Mouse (Mus musculus) megakaryocyte, embryonic 14.5 days (primary cell): ENCODE results near the gene Lcn12. TPM values are rescaled to one million over a fixed set of nuclear protein-coding genes. Genes with fewer than 3 reads are reported as not detected.
A peak's percentile ranks its signal among the peaks of the same experiment; 100 is the strongest.

Experiments used
- H3K27me3 ChIP-seq: replicated peaks from 2 replicates; pipeline ENCODE3; 2012; ENCODE audit warnings: inconsistent platforms
- H3K36me3 ChIP-seq: replicated peaks from 2 replicates; pipeline ENCODE3; 2012; ENCODE audit warnings: low read length, inconsistent platforms, mixed read lengths
- H3K4me1 ChIP-seq: 2 replicates; pipeline ENCODE4 v1.6.1; 2012; ENCODE audit warnings: inconsistent platforms
- H3K4me3 ChIP-seq: replicated peaks from 2 replicates; pipeline ENCODE3; 2012; ENCODE audit warnings: moderate library complexity, mild to moderate bottlenecking, inconsistent platforms
- H3K9me3 ChIP-seq: 2 replicates; pipeline ENCODE4 v1.6.1; 2012; ENCODE audit warnings: inconsistent platforms
- FLI1 ChIP-seq: IDR thresholded peaks from 2 replicates; pipeline ENCODE4 v1.6.1; 2012; ENCODE audit warnings: low read length, inconsistent platforms, mixed read lengths
- GATA1 ChIP-seq: IDR thresholded peaks from 3 replicates; pipeline ENCODE4 v1.6.1; 2012; ENCODE audit warnings: mixed read lengths, low read length, inconsistent platforms, borderline replicate concordance
- polyA plus RNA-seq: library from polyadenylated mRNA; stranded (reverse); fragments of >175 nt; gene quantifications from 2 replicates; pipeline ENCODE4 v1.2.3, GENCODE M21; 2012; ENCODE audit warnings: low replicate concordance; ENCODE audit not compliant: insufficient read depth

The Lcn12 gene
- polyA plus RNA-seq, 1 experiment, result not detected

DNA sequence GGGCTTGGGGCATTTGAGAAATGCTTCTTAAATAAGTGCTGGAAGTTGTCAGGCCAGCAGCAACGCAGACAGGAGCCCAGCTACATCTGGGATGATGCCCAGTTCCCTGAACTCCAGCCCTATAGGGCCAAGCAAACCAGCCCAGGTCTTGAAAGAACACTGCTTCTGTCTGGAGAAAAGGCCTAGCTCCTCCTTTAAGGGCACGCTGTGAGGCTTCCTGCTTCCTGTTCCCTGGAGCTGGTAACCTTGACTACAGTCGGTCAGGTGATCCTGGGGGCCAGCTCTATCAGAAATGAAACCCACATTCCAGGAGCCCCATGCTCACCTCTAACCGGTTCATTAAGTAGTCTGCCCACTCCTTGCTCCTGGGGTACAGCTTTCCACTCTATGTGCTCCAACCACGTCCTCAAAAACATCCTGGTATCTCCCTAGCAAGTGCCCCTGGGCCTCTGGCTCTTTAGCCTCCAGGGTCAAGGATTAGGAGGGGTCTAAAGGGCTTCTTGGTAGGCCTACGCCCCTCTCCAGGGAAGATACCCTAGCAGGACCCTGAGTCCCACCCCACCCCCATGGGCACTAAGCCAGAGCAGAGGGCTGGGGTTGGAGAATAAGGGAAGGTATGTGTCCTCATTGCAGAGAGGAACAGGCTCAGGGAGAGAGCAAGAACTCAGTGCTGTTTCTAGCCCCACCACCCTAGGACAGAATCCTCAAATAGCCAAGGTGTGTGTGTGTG, 4.3 kb upstream of the Lcn12 start:
- peaks cover 66% of the 10 kb centered on the region for H3K4me1 ChIP-seq
- no peak for TF ChIP-seq GATA1
- no peak for TF ChIP-seq FLI1
- H3K27me3 ChIP-seq, result peaks cover 16% of the 10 kb centered on the region
- H3K4me3 ChIP-seq, result peak overlapping the region; percentile 86
- H3K9me3 ChIP-seq, result no peaks in the 10 kb centered on the region
- H3K36me3 ChIP-seq, result peaks cover 12% of the 10 kb centered on the region

DNA sequence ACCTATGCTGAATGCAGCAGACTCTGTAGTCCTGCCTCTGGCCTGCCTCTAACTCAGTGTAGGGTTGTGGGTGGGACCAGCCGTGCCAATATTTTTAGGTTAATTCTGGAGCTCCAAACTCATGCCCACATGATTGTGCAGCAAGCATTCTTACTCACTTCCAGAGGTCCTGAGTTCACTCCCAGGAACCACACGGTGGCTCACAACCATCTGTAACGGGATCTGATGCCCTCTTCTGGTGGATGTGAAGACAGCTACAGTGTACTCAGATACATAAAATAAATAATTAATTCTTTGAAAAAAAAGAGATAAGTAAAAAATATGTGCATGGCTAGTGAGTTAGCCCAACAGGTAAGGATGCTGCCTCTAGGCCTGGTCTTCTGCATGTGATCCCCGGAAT, 2.8 kb upstream of the Lcn12 start:
- no peak for TF ChIP-seq GATA1
- TF ChIP-seq FLI1, result no peak
- peaks cover 30% of the 10 kb centered on the region for H3K27me3 ChIP-seq
- no peaks in the 10 kb centered on the region for H3K9me3 ChIP-seq
- peaks cover 54% of the 10 kb centered on the region for H3K4me1 ChIP-seq
- no peaks in the 10 kb centered on the region for H3K36me3 ChIP-seq
- no peak overlapping the region for H3K4me3 ChIP-seq

- no peaks in the 10 kb centered on the region for H3K9me3 ChIP-seq
- peaks cover 39% of the 10 kb centered on the region for H3K4me1 ChIP-seq
- H3K4me3 ChIP-seq, result no peak overlapping the region
- H3K36me3 ChIP-seq, result no peaks in the 10 kb centered on the region
- TF ChIP-seq FLI1 (no peak), GATA1 (no peak)
- H3K27me3 ChIP-seq, result peaks cover 54% of the 10 kb centered on the region
Measured at GRCm38 (mm10) chr2:25492988-25493387, 723 bp downstream of the Lcn12 start.

DNA sequence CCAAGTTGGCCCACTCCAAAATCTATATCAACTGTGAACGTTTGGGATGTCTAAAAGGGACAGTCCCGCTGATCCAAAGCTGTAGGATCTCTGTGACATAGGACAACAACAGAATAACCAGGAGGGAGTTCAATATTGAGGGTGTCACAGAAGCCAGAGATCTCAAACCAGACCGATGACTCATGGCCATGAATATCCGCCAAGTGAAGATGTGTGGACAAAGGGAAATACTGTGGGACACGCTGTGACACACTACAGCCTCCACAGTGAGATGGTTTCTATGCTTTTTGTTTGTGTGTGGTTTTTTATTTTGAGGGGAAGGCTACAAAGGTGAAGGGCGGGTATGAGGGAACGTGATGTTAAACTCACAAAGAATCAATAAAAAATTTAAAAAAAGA, 5.0 kb downstream of the Lcn12 start:
- H3K4me1 ChIP-seq, result peaks cover 43% of the 10 kb centered on the region
- TF ChIP-seq FLI1, result no peak
- no peak for TF ChIP-seq GATA1

DNA sequence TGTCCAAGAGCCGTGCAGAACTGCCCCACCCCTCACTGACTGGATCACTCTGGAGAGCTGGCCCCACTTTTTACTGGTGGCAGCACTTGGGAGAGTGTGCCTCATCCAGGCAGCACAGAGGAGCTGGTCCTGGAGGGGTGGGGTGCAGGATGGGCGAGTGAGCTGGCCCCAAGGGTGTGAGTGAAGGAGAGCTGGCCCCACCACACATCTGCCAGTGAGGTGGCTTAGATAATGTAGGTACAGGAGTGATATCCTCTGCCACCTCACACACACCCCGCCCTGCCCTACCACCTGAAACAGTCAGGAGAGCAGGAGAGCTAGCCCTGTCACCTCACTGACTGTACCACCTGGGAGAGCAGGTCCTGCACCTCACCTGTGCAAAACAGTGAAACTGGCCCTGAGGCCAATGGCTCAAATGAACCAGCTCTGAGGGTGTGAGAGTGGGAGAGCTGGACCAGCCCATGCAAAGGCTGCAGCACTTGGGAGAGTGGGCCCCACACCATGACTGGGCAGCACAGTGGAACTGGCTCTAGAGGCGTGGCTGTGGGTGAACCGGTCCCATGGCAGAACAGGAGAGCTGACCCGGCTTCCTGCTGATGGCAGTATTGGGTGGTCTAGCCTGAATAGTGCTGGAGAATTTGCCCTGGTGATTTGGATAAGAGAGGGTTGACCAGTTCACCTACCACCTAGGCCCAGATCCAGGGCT, 5.6 kb downstream of the Lcn12 start:
- no peak for TF ChIP-seq FLI1
- no peak for TF ChIP-seq GATA1
- Histone ChIP-seq H3K4me1 (peaks cover 49% of the 10 kb centered on the region), H3K36me3 (no peaks in the 10 kb centered on the region), H3K27me3 (peaks cover 79% of the 10 kb centered on the region), H3K4me3 (peak overlapping the region; percentile 25), H3K9me3 (no peaks in the 10 kb centered on the region)

More for the DNA sequence above, 5.0 kb downstream of the Lcn12 start:
- Histone ChIP-seq H3K9me3 (no peaks in the 10 kb centered on the region), H3K27me3 (peaks cover 79% of the 10 kb centered on the region), H3K36me3 (no peaks in the 10 kb centered on the region), H3K4me3 (no peak overlapping the region)

- TF ChIP-seq FLI1 (no peak), GATA1 (no peak)
- Histone ChIP-seq H3K4me1 (peaks cover 71% of the 10 kb centered on the region), H3K27me3 (peaks cover 67% of the 10 kb centered on the region), H3K36me3 (no peaks in the 10 kb centered on the region), H3K4me3 (no peak overlapping the region), H3K9me3 (peaks cover 18% of the 10 kb centered on the region)
Measured at GRCm38 (mm10) chr2:25484901-25485647, 8.6 kb downstream of the Lcn12 start.

GRCm38 (mm10) chr2:25482969-25483368, 10.7 kb downstream of the Lcn12 start:
- H3K4me1 ChIP-seq, result peaks cover 62% of the 10 kb centered on the region

GRCm38 (mm10) chr2:25480541-25480940, 13.2 kb downstream of the Lcn12 start:
- no peak for TF ChIP-seq FLI1
- TF ChIP-seq GATA1, result no peak
- Histone ChIP-seq H3K9me3 (peaks cover 22% of the 10 kb centered on the region), H3K36me3 (no peaks in the 10 kb centered on the region), H3K27me3 (peaks cover 74% of the 10 kb centered on the region), H3K4me1 (peaks cover 56% of the 10 kb centered on the region), H3K4me3 (no peak overlapping the region)

More at GRCm38 (mm10) chr2:25482969-25483368, 10.7 kb downstream of the Lcn12 start:
- TF ChIP-seq GATA1, result no peak
- TF ChIP-seq FLI1, result no peak
- H3K36me3 ChIP-seq, result no peaks in the 10 kb centered on the region
- peaks cover 22% of the 10 kb centered on the region for H3K9me3 ChIP-seq
- peaks cover 72% of the 10 kb centered on the region for H3K27me3 ChIP-seq
- H3K4me3 ChIP-seq, result no peak overlapping the region

GRCm38 (mm10) chr2:25479551-25480311, 14.0 kb downstream of the Lcn12 start:
- Histone ChIP-seq H3K9me3 (peaks cover 22% of the 10 kb centered on the region), H3K4me1 (peaks cover 53% of the 10 kb centered on the region), H3K36me3 (no peaks in the 10 kb centered on the region), H3K4me3 (no peak overlapping the region), H3K27me3 (peaks cover 76% of the 10 kb centered on the region)
- TF ChIP-seq FLI1 (no peak), GATA1 (no peak)
